Mouse (Mus musculus): ENCODE results near the gene Rapgef1.
"Not testable (repeated sequence)": the region's sequence is repeated elsewhere in the genome, so short reads cannot be mapped to it uniquely, and the experiment has no call there.

Rapgef1 gene

DNA sequence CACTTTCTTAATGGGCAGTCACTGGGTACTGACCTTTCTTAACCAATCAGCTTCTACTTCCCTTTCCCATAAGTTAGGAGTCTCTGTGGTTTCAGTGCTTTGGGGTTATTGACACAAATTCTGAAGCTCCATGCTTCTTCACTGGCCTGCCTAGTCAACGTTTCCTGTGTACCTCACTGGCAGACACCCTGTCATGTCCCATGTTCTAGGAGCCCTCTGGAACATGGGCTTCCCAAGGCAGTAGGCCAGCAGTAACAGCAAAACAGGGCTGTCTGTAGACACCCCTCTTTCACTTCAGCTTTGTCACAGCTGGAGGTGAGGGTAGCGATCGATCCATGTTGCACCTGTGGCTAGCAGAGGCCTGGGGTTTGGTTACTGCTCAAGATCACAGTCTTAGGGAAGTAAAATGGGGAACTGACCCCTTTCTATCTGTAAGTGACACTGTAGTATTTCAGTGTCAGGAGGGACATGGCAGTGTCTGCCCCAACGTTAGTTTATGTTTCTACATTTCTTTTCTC, 4.6 kb downstream of the Rapgef1 start:
- no peak for DNase-seq

DNA sequence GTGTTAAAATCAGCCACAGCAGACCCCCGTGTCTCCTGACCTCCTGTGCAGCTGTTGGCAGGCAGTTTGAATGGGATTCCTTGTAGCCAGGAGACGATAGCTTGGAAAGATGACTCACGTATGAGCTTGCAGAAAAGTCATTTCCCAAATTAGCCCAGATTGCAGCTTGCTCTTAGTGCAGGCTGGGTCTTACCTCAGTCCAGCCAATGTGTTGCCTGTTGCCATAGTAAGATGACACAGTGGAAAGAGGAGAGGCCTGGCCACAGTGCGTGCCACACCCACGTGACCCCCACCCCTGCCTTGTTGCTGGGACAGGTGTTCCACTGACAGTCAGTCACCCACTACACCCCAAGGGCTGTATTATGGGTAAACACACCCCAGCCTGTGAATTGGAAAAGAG, 5.2 kb downstream of the Rapgef1 start:
- DNase-seq: no peak

- DNase-seq: no peak
Measured at GRCm38 (mm10) chr2:29625573-29626200, 6.2 kb downstream of the Rapgef1 start.

GRCm38 (mm10) chr2:29627337-29627736, 7.8 kb downstream of the Rapgef1 start:
- DNase-seq: no peak

DNA sequence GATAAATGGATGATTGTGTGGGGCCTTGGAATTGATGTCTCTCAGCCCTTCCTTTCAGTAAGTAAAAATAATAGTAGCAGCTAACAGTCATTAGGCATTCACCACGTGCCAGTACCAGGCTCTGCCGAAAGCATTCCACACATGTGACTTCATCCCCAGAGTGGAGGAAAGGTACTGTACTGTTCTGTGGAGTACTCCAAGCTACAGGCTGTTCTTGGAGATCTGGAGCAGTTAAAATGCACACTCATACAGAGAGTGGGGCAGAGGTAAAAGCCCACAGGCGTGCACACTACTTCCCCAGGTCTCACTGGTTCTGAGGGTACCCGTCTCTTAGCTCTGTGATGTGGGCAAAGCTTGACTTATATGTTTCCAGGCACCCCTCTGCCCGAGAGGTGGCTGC, 8.7 kb downstream of the Rapgef1 start:
- no peak for DNase-seq

GRCm38 (mm10) chr2:29628763-29629181, 9.3 kb downstream of the Rapgef1 start:
- no peak for DNase-seq

DNA sequence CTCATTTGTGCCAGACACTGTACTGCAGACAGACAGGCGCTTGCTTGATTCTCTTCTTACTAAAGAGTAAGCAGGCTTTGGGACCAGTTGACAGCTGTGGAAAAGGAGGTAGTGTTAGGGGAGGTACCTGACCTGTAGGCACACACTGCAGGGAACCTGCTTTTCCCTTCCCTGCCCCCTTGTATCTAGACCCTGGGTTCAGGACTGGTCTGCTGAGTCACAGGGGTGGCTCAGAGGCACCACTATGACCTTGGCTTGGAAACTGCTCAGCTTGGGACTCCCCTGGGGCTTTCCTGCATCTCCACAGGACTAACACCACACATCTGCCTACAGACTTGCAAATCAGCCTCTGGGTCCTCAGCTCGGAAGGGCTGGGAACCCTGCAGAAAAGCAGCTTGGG, 9.8 kb downstream of the Rapgef1 start:
- DNase-seq: no peak

DNA sequence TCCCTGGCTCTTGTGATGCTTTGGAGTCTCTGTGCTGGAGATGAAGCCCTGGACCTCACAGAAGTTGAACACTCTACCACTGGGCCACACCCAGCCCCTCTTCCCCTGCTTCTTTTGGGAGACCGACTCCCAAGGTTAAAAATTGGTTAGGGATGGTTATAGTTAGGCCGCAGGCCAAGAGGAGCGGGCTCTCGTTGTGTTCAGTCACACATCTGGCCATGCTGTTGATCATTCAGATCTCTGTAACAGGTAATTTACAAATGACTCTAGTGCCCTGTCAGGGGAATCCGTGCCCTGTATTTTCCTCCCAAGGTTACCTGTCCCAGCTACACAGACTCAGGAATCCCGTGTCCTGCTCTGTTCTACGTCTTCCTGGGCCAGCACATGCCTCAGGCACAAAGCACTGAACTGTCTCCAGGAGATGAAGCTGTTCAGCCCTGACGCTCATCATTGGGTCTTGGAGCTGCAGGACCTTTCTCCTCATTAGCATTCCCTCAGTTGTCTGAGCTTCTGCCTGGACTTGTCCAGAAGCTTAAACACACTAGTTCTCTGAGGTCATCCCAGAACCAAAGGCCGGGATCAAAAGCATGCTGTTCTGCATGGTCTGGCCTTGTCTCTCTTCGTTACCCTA, 10.7 kb downstream of the Rapgef1 start:
- DNase-seq: no peak

DNA sequence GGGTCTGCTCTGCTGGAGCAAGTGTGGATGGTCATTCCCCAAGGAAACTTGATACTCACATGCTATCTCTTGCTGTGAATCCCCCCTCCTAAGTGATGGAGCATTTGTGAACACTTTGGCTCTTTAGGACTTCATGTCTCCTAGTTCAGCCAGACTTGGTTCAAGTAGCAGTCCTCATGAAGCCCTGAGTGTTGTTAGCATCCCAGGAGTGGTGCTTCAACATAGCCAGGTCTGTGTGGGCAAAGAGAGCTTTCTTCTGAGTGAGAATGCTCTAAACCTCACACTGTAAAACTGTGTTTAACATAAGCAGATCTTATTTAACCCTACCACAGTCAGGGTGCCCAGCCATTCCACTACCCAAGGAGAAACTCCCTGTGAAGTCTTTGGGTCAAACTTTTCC, 11.5 kb downstream of the Rapgef1 start:
- DNase-seq: no peak

GRCm38 (mm10) chr2:29631564-29632167, 12.1 kb downstream of the Rapgef1 start:
- not testable (repeated sequence) for DNase-seq

- no peak for DNase-seq
Measured at GRCm38 (mm10) chr2:29632168-29632662, 12.7 kb downstream of the Rapgef1 start.

DNA sequence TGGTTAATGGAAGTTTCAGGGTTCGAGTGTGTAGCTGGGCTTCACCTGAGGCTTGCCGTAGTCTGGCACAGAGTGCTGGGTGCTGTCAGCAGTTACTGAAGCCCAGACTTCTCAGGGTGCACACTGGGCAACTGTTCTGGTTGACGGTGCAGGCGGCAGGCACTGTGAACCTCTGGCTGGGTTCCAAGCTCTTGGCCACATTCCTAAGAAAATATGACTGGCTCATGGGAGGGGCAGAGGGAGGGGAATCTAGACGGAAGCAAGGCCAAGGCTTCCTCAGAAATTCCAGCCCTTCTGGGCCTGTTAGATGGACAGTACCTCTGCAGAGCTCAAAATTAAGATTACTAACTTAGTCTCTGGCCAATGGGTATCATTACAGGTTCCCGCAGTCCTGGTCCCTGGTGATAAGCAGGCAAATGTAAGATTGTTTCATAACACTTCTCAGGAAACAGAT, 13.6 kb downstream of the Rapgef1 start:
- peak; percentile 51 for DNase-seq

- DNase-seq: no peak
Measured at GRCm38 (mm10) chr2:29633782-29634181, 14.3 kb downstream of the Rapgef1 start.

- no peak for DNase-seq
Measured at GRCm38 (mm10) chr2:29634541-29634940, 15.0 kb downstream of the Rapgef1 start.

- no peak for DNase-seq
Measured at GRCm38 (mm10) chr2:29635966-29636507, 16.5 kb downstream of the Rapgef1 start.

- no peak for DNase-seq
Measured at GRCm38 (mm10) chr2:29637528-29637927, 18.0 kb downstream of the Rapgef1 start.

DNA sequence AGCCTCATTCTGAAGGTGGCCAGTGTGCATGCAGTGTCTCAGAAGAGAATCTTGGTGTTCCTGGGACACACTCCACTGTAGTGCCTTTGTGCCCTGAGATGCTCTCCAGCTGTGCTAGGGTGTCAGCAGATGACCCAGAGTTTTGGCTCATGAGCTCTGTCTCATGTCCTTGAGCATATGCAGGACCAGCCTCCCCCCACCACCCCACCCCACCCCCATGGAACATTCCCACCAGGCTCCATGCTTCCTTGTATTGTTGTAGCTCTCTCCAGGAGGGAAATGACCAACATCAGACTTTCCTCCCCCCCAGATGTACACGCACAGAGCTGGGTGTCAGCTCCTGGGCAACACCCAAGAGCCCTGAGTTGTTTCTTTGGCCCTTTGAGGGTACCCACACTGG, 19.9 kb downstream of the Rapgef1 start:
- DNase-seq: no peak

GRCm38 (mm10) chr2:29639953-29640743, 20.6 kb downstream of the Rapgef1 start:
- DNase-seq: no peak

GRCm38 (mm10) chr2:29641707-29642106, 22.2 kb downstream of the Rapgef1 start:
- DNase-seq: no peak

GRCm38 (mm10) chr2:29643418-29643817, 23.9 kb downstream of the Rapgef1 start:
- DNase-seq: no peak

DNA sequence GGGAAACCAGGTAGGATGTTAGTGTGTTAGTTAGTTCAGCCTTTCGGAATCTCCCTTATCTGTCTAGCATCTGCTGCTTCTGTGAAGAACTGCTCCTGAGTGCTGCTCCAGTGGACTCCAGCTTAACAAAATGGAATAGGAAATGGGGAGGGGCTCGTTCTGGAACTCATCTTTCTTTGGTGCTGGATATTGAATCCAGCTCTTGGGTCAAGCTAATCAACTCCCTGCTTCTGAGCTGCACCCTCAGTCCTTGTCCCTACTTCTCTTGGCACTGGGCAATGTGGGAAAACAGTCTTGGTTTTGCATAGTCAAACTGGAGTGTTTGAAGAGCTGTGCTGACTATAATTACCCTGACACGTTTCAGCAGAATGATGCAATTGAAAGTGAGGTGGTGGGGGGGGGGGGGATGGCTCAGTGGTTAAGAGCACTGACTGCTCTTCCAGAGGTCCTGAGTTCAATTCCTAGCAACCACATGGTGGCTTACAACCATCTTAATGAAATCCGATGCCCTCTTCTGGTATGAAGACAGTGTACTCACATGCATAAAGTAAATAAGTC, 25.6 kb downstream of the Rapgef1 start:
- DNase-seq: no peak

GRCm38 (mm10) chr2:29646613-29647012, 27.1 kb downstream of the Rapgef1 start:
- no peak for DNase-seq

All from right cerebral cortex, postnatal 14 days (tissue).